Mouse (Mus musculus) hindbrain, embryonic 10.5 days (tissue): ENCODE measurements around the gene Qdpr. TPM values are rescaled to one million over a fixed set of nuclear protein-coding genes. Genes with fewer than 3 reads are reported as not detected.
"Not testable (repeated sequence)": the region's sequence is repeated elsewhere in the genome, so short reads cannot be mapped to it uniquely, and the experiment has no call there.

ENCODE experiments used
- DNase-seq: peaks from one replicate; pipeline ENCODE4 v3.0.0-alpha.2; 2017; ENCODE audit warnings: low spot score
- H3K27ac ChIP-seq: fragments of 300-500 bp; sonication (generic); 2 replicates; pipeline ENCODE4 v1.5.1; 2016; ENCODE audit warnings: mild to moderate bottlenecking, moderate library complexity
- H3K27me3 ChIP-seq: fragments of 300-500 bp; sonication (generic); 2 replicates; pipeline ENCODE4 v1.6.1; 2016; ENCODE audit warnings: mild to moderate bottlenecking; ENCODE audit not compliant: poor library complexity, insufficient read depth, severe bottlenecking
- H3K36me3 ChIP-seq: fragments of 300-500 bp; sonication (generic); 2 replicates; pipeline ENCODE4 v1.6.1; 2016; ENCODE audit warnings: mild to moderate bottlenecking, moderate library complexity
- H3K4me1 ChIP-seq: fragments of 300-500 bp; sonication (generic); replicated peaks from 2 replicates; pipeline ENCODE4 v1.6.1; 2016; ENCODE audit warnings: mild to moderate bottlenecking
- H3K4me3 ChIP-seq: fragments of 300-500 bp; sonication (generic); 2 replicates; pipeline ENCODE4 v1.5.1; 2016; ENCODE audit warnings: mild to moderate bottlenecking, moderate library complexity
- H3K9me3 ChIP-seq: fragments of 300-500 bp; sonication (generic); 2 replicates; pipeline ENCODE4 v1.6.1; 2016; ENCODE audit warnings: mild to moderate bottlenecking, moderate library complexity
- WGBS: fragments of 180-500 bp; shearing (Covaris S2); methylation state at CpG from one replicate; pipeline ENCODE4 v1.1.7; 2016; 5-methylcytosine and 5-hydroxymethylcytosine counted together
- polyA plus RNA-seq: library from polyadenylated mRNA; unstranded; fragments of >200 nt; fragmentation: Nextera tagmentation; extraction: Ambion mirVana; gene quantifications from 2 replicates; pipeline ENCODE4 v1.2.1, GENCODE M21; 2016

Qdpr gene
- polyA plus RNA-seq, 1 experiment from 2014 or later: 123 TPM

- no peak for DNase-seq
- 88% methylated on average over 3 of the region's 3 CpGs for WGBS
- 0 out of 2 replicates have a peak, but pooled peaks cover 3% of the 10 kb centered on the region for H3K4me1 ChIP-seq
- H3K4me3 ChIP-seq: no peak overlapping the region
- H3K27ac ChIP-seq: no peak overlapping the region
- no peaks in the 10 kb centered on the region for H3K9me3 ChIP-seq
- H3K27me3 ChIP-seq: no peaks in the 10 kb centered on the region
- H3K36me3 ChIP-seq: peaks cover 73% of the 10 kb centered on the region
Observed at GRCm38 (mm10) chr5:45441745-45442144, 8.3 kb downstream of the Qdpr start.

- no peak overlapping the region for H3K4me3 ChIP-seq
- no peak for DNase-seq
- 85% methylated on average over 3 of the region's 3 CpGs for WGBS
- H3K36me3 ChIP-seq: peaks cover 75% of the 10 kb centered on the region
- 0 out of 2 replicates have a peak, but pooled peaks cover 3% of the 10 kb centered on the region for H3K4me1 ChIP-seq
- H3K9me3 ChIP-seq: no peaks in the 10 kb centered on the region
- H3K27ac ChIP-seq: no peak overlapping the region
- H3K27me3 ChIP-seq: no peaks in the 10 kb centered on the region
Observed at GRCm38 (mm10) chr5:45441124-45441523, 8.9 kb downstream of the Qdpr start.

DNA sequence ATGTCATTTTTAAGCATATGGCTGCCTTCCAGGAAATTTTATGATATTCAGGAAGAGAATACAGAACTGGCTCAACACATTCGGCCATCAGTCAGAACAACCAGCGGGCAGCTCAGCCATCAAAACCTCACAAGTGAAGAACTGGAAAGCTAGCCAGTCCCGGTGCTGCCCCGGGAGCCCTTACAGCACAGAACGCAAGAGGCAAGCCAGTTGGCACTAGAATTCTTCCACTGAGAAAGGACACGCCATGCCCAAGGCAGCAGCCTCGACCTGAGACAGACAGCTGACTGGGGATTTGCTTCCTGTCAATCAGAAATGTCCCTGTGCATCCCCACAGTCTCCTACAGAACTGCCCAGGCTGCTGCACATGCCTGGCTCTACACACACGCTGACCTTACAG is 11.7 kb downstream of the Qdpr start:
- Histone ChIP-seq H3K36me3 (peaks cover 76% of the 10 kb centered on the region), H3K27me3 (no peaks in the 10 kb centered on the region), H3K4me1 (0 out of 2 replicates have a peak, but pooled peaks cover 3% of the 10 kb centered on the region), H3K9me3 (no peaks in the 10 kb centered on the region), H3K27ac (no peak overlapping the region), H3K4me3 (no peak overlapping the region)
- WGBS: 91% methylated on average over 8 of the region's 8 CpGs
- no peak for DNase-seq

- Histone ChIP-seq H3K9me3 (no peaks in the 10 kb centered on the region), H3K27me3 (no peaks in the 10 kb centered on the region), H3K27ac (no peak overlapping the region), H3K4me1 (0 out of 2 replicates have a peak, but pooled peaks cover 3% of the 10 kb centered on the region), H3K36me3 (peaks cover 75% of the 10 kb centered on the region), H3K4me3 (no peak overlapping the region)
- WGBS: 81% methylated on average over 4 of the region's 4 CpGs
- no peak for DNase-seq
Observed at GRCm38 (mm10) chr5:45437826-45438225, 12.2 kb downstream of the Qdpr start.

DNA sequence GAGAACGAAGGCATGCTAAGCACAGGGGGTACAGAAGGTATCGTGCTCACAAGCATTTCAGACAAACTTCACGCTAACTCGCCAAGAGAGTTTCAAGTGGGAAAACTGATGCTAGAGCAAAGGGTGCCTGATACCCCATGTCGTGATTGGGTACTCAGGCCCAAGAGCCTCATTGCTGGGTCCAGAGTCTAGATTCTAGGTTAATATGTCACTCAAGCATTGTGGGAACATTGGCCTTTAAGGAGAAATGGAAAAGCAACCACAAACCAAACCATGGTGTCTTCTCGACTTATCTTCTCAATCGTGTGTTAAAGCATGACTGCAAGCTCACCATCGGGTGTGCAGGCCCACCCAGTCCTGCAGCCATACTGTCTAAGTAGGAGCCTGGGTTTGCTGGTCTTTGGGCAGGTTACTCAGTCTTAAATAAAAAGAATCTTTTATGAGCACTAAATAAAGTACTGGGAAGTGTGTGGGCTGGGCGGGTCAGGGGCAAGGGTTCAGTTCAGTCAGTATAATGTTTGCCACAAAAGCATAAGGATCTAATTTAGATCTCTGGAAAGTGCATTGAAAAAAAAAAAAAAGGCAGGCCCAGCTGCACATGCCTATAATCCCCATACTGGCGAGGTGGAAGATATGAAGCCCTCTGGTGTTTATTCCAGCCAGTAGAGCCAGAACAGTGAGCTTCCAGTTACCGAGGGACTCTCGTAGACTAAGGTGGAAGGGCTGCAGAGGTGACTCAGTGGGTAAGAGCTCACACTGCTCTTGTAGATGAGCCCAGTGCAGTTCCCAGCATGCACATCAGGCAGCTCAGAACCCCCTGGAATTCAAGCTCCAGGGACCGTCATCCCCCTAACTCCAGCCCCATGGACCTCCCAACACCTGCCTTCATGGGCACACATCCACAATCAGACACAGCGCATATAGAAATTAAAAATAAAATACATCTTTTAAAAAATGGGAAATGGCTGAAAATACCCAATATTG is 13.8 kb downstream of the Qdpr start:
- Histone ChIP-seq H3K4me1 (0 out of 2 replicates have a peak, but pooled peaks cover 3% of the 10 kb centered on the region), H3K27ac (no peak overlapping the region), H3K4me3 (no peak overlapping the region), H3K36me3 (peaks cover 72% of the 10 kb centered on the region), H3K27me3 (no peaks in the 10 kb centered on the region), H3K9me3 (no peaks in the 10 kb centered on the region)
- DNase-seq: no peak
- WGBS: 89% methylated on average over 14 of the region's 14 CpGs

GRCm38 (mm10) chr5:45427891-45428290 is 22.1 kb downstream of the Qdpr start:
- Histone ChIP-seq H3K4me1 (no peaks in the 10 kb centered on the region), H3K27ac (no peak overlapping the region), H3K4me3 (no peak overlapping the region), H3K9me3 (no peaks in the 10 kb centered on the region), H3K36me3 (no peaks in the 10 kb centered on the region; the same call in 1 of the 2 replicates), H3K27me3 (no peaks in the 10 kb centered on the region)
- 96% methylated on average over 7 of the region's 7 CpGs for WGBS
- DNase-seq: no peak

- no peak overlapping the region for H3K4me3 ChIP-seq
- H3K27ac ChIP-seq: no peak overlapping the region
- DNase-seq: no peak
- H3K36me3 ChIP-seq: no peaks in the 10 kb centered on the region
- H3K4me1 ChIP-seq: no peaks in the 10 kb centered on the region
- H3K9me3 ChIP-seq: no peaks in the 10 kb centered on the region
- 94% methylated on average over 1 of the region's 1 CpGs for WGBS
- no peaks in the 10 kb centered on the region for H3K27me3 ChIP-seq
Observed at GRCm38 (mm10) chr5:45426416-45427034, 23.5 kb downstream of the Qdpr start.

DNA sequence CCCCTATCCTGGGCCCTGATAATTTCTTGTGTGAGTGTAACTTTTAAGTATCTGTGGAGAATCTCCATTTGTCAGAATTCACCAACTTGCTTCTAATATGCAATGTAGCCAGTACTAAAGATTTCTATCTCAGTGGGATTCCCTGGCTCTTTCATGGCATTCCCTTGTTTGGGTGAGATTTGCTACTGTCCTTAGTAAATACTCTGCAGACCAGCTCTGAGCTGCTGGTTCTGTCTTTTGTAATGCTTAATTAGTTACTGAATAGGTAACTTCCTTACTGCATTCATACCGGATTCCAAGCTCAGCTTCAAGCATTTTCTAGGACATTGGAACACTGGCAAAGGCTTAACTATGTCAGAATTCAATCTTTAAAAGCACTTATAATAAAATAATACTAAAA is 24.3 kb downstream of the Qdpr start:
- H3K27ac ChIP-seq, DNase-seq, H3K4me3 ChIP-seq, H3K4me1 ChIP-seq, H3K36me3 ChIP-seq, H3K27me3 ChIP-seq, H3K9me3 ChIP-seq: not testable (repeated sequence)
- 55% methylated on average over 1 of the region's 1 CpGs for WGBS

- Histone ChIP-seq H3K27me3 (no peaks in the 10 kb centered on the region), H3K9me3 (no peaks in the 10 kb centered on the region), H3K4me1 (no peaks in the 10 kb centered on the region), H3K4me3 (no peak overlapping the region), H3K36me3 (no peaks in the 10 kb centered on the region), H3K27ac (no peak overlapping the region)
- WGBS: 44% methylated on average over 8 of the region's 8 CpGs
- DNase-seq: peak; percentile 54
Observed at GRCm38 (mm10) chr5:45424021-45424886, 25.8 kb downstream of the Qdpr start.

DNA sequence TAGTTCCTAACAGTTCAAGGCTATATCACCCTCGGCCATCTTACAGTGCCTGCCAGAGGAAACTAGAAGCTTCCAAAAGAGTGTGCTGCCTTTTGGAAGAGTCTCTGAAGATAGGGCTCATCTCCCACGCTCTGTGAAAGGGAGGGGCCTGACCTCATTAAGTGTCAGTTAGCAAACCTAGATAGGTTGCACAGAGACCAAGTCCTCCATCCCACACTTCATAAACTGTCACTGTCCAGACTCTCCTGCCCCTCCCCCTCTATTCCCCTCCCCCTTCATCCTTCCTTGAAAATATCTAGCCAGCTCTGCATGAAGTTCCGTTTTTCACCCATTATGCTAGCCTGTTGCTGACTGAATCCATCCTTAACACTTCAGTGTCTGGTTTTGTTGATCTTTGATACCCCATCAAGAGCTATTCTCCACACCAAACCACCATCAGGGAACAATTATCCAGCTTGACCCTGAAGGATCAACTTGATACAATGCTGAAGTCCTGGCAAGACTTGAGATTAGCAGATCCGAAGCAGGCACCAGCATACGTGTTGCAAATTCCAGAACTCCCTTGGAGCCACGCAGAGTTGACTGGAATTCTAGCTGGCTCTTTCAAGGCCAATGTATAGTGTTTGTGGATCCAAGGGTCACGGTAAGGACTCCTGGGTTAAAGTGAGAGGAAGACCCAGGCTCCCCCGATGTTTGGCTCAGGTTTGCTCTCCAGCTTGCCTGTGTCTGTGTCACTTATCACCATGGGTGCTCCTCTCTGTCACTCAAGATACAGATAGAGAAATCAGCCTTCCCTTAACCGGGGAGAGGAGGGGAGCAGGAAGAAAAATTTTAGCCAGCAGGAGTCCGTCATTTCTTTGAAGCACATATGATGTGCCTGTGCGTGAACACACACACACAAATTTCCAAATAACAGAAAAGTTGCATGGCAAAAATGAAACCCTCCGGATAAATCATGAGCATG is 27.9 kb downstream of the Qdpr start:
- Histone ChIP-seq H3K27ac (no peak overlapping the region), H3K36me3 (no peaks in the 10 kb centered on the region), H3K4me1 (no peaks in the 10 kb centered on the region), H3K27me3 (no peaks in the 10 kb centered on the region), H3K4me3 (no peak overlapping the region), H3K9me3 (no peaks in the 10 kb centered on the region)
- peak; percentile 29 for DNase-seq
- WGBS: 71% methylated on average over 12 of the region's 12 CpGs

DNA sequence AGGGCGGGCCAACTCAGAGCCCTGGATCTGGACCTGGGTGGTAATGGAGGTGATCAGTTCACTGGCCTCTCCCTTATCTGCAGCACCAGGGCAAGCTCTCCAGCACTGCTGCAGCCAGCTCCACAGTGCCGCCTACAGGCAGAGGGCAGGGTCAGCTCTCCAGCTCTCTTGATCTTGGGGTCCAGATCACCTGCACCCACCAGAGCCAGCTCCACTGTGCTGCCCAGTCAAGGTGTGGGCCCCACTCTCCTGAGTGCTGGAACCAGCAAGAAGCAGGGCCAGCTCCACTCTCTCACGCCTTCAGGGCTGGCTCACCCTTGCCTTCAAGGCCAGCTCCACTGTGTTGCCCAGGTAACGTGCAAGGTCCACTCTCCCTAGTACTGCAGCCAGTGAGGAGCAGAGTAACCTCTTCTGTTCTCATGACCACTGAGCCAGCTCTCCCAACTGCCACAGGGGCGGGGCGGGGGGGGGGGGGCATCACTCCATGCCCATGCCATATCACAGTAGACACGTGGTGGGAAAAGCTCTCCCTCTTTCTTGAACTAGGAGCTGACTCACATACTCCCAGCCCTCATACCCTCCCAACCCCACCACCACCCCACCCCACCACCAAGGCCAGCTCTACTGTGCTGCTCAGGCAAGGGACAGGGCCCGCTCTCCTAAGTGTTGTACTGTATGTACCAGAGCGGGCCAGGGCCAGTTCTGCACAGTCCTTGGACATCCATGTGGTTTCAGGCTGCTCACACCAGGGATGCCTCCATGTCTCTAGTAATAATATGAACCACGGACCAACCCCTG is 30.0 kb downstream of the Qdpr start:
- Histone ChIP-seq H3K36me3 (no peaks in the 10 kb centered on the region), H3K27me3 (no peaks in the 10 kb centered on the region), H3K4me3 (no peak overlapping the region), H3K4me1 (no peaks in the 10 kb centered on the region), H3K27ac (no peak overlapping the region), H3K9me3 (no peaks in the 10 kb centered on the region)
- WGBS: 71% methylated on average over 10 of the region's 10 CpGs
- DNase-seq: peak; percentile 27
